12 mouse cellular contexts compared by ENCODE assay signal in genomic region chr13:15343474-15343873, GRCm38 (mm10).
"Had no signal": no experiment of that assay in that cellular context is flagged by ENCODE, and none has a peak within 500 bp of the region (broad histone marks: within the 10 kb centered on the region; RNA-seq: fewer than 3 reads in every experiment).

No protein-coding gene starts in this region.

- H3K4me1 ChIP-seq: liver, embryonic 12.5 days; lung, embryonic 15.5 days; midbrain, embryonic 12.5 days; stomach, embryonic 15.5 days had no signal

- H3K27ac ChIP-seq: limb, embryonic 15.5 days; liver, embryonic 12.5 days; lung, embryonic 15.5 days; midbrain, embryonic 12.5 days; neural tube, embryonic 13.5 days; stomach, embryonic 15.5 days had no signal

- H3K4me3 ChIP-seq: limb, embryonic 15.5 days; liver, embryonic 12.5 days; lung, embryonic 15.5 days; midbrain, embryonic 12.5 days; neural tube, embryonic 13.5 days; stomach, embryonic 15.5 days had no signal

- ATAC-seq: intestine, embryonic 16.5 days; liver, embryonic 12.5 days; midbrain, embryonic 16.5 days had no signal

- DNase-seq: kidney, adult 8-10 months; kidney, postnatal 25 days; right cerebral cortex, postnatal 14 days; thymus, postnatal 36 days had no signal

- H3K36me3 ChIP-seq: limb, embryonic 15.5 days; liver, embryonic 12.5 days; lung, embryonic 15.5 days; midbrain, embryonic 12.5 days; neural tube, embryonic 13.5 days; stomach, embryonic 15.5 days had no signal

- H3K4me2 ChIP-seq: limb, embryonic 15.5 days; liver, embryonic 12.5 days; lung, embryonic 15.5 days; midbrain, embryonic 12.5 days; neural tube, embryonic 13.5 days; stomach, embryonic 15.5 days had no signal

- H3K27me3 ChIP-seq: limb, embryonic 15.5 days; liver, embryonic 12.5 days; lung, embryonic 15.5 days; midbrain, embryonic 12.5 days; neural tube, embryonic 13.5 days; stomach, embryonic 15.5 days had no signal

- H3K9me3 ChIP-seq: limb, embryonic 15.5 days; liver, embryonic 12.5 days; lung, embryonic 15.5 days; midbrain, embryonic 12.5 days; neural tube, embryonic 13.5 days; stomach, embryonic 15.5 days had no signal

- H3K9ac ChIP-seq: limb, embryonic 15.5 days; liver, embryonic 12.5 days; lung, embryonic 15.5 days; midbrain, embryonic 12.5 days; neural tube, embryonic 13.5 days; stomach, embryonic 15.5 days had no signal
